Mouse (Mus musculus) stomach, postnatal 0 days (tissue): ENCODE data around the gene Sppl2c.

Source experiments
- CTCF ChIP-seq: IDR thresholded peaks from 2 replicates; pipeline ENCODE4 v1.5.1; 2016; ENCODE audit warnings: antibody characterized with exemption, low read depth, mild to moderate bottlenecking, moderate library complexity
- EP300 ChIP-seq: optimal IDR thresholded peaks from 2 replicates; pipeline ENCODE3; 2016; ENCODE audit warnings: antibody characterized with exemption

- TF ChIP-seq EP300 (no peak), CTCF (peak; percentile 32; the same call in 1 of the 2 replicates)
Observed at GRCm38 (mm10) chr11:104230066-104230778, 44.1 kb downstream of the Sppl2c start.
